Mouse (Mus musculus): ENCODE data around the gene Gm614.

Gm614 gene

DNA sequence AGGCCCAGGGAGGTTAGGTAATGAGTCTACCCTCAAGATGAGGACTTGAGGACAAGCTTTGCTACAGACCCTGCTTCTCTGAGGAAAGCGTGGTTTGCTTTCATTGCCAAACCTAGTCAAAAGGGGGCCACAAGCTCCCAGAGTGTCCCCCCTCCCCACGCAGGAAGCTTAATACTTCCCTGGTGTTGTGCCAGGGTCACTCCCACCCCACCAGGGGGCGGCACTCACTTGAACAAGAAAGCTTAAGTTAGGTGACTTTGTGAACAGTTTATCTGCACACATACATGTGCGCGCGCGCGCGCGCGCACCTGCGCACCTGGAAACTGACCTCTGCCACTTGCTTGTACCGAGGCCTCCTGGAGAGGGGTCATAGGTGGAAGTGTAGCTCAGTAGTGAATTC, 7.2 kb downstream of the Gm614 start:
- DNase-seq = no peak

DNA sequence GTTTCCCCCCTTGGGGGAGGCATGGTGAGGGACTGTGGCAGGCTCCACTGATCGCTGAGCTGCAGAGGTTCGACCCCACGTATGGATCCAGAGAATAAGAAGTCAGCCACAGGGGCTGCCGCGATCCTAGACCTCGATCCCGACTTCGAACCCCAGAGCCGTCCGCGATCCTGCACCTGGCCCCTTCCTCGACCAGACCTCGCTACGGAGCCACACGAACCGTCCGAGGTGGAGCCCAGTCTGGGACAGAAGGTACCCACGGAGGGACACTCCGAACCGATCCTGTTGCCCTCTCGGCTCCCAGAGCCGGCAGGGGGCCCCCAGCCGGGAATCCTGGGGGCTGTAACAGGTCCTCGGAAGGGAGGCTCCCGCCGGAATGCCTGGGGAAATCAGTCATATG, 9.1 kb downstream of the Gm614 start:
- no peak for DNase-seq

- DNase-seq = peak; percentile 91
These were observed 9.7 kb downstream of the Gm614 start, which contains the start of gene Foxo4 for GRCm38 (mm10) chrX:101253952-101254729. TSS of gene Foxo4 (plus strand) at chrX:101254528.

GRCm38 (mm10) chrX:101245011-101245410, 18.8 kb downstream of the Gm614 start:
- no peak for DNase-seq

- DNase-seq = no peak
These were observed 41.0 kb downstream of the Gm614 start for GRCm38 (mm10) chrX:101222796-101223162.

GRCm38 (mm10) chrX:101221834-101222795, 41.7 kb downstream of the Gm614 start, which contains the start of gene Snx12:
TSS of gene Snx12 (minus strand) at chrX:101222563.
- DNase-seq = peak; percentile 93
